Comparison of ENCODE assay signal across 8 mouse cellular contexts in genomic region chr6:30737548-30738463, GRCm38 (mm10). TPM values are rescaled to one million over a fixed set of nuclear protein-coding genes. Genes with fewer than 3 reads are reported as not detected.
DNase-seq lines count a peak whose midpoint lies in the region; ATAC-seq and TF ChIP-seq lines count a peak whose summit lies in the region.

No protein-coding gene starts in this region.

- no peaks in the 10 kb centered on the region for H3K27me3 ChIP-seq in cerebellum, adult 2 months (ENCODE audit: control insufficient read depth, insufficient read depth, low read length)

- peak overlapping the region; percentile 46 for H3K4me3 ChIP-seq in cerebellum, adult 2 months (replicated peaks; ENCODE audit: insufficient read depth, low read depth, low read length)
- peak overlapping the region; percentile 12 for H3K4me3 ChIP-seq in lung, adult 2 months (replicated peaks; ENCODE audit: extremely low read depth, low read depth, low read length)

- ATAC-seq in frontal cortex, adult (ENCODE audit: low TSS enrichment) = peak; percentile 39

- peak overlapping the region; percentile 42 for H3K27ac ChIP-seq in cerebellum, adult 2 months (ENCODE audit: insufficient read depth, low read length)

- 55% methylated on average over 62 of the region's 66 CpGs for WGBS in cerebellum, adult 2 months
- 46% methylated on average over 66 of the region's 66 CpGs for WGBS in lung, adult 2 months

- TF ChIP-seq CTCF in cerebellum, adult 2 months (IDR thresholded peaks at IDR 0.05; ENCODE audit: borderline replicate concordance, insufficient read depth, low read depth, low read length) = no peak
- TF ChIP-seq CTCF in lung, adult 2 months (IDR thresholded peaks at IDR 0.05; ENCODE audit: insufficient read depth, low read length) = no peak

- H3K4me1 ChIP-seq in cerebellum, adult 2 months (ENCODE audit: control insufficient read depth, insufficient read depth, low read length) = no peaks in the 10 kb centered on the region
- no peaks in the 10 kb centered on the region for H3K4me1 ChIP-seq in lung, adult 2 months (ENCODE audit: control insufficient read depth, insufficient read depth, low read length)

- TF ChIP-seq POLR2A in cerebellum, adult 2 months (IDR thresholded peaks at IDR 0.05; ENCODE audit: borderline replicate concordance, insufficient read depth, low read length) = peak; percentile 96
- TF ChIP-seq POLR2A in lung, adult 2 months (IDR thresholded peaks at IDR 0.05; ENCODE audit: borderline replicate concordance, extremely low read depth, low read depth, low read length) = peak; percentile 94

- DNase-seq in R1 (ENCODE audit: low read depth, low spot score) = peak; percentile 86
- peak; percentile 82 to 87 for DNase-seq in cerebellum, adult 2 months
- DNase-seq in heart, postnatal 4 days = peak; percentile 86
- DNase-seq in layer of hippocampus, adult 9-11 months = peak; percentile 51
- peak; percentile 48 for DNase-seq in lung, adult 2 months
- peak; percentile 45 for DNase-seq in ovary, adult 18-20 months (ENCODE audit: low spot score)
- DNase-seq in urinary bladder, postnatal 4 days (ENCODE audit: low spot score in 2 of 2) = peak; percentile 73 to 81

RNA-seq across cellular contexts. Expression of gene Mest, which starts 14.5 kb away (rescaled TPM):
- 25.3 and 32.9 TPM in 2 replicates for polyA plus RNA-seq in cerebellum, adult 2 months (2012; rRNA removed)
- total RNA-seq in heart, postnatal 4 days (2021) = 100 to 1,000 TPM; 504 to 641 TPM
- polyA plus RNA-seq in lung, adult 2 months (2012; rRNA removed) = 108 and 160 TPM in 2 replicates

RNA-seq across cellular contexts. Expression of gene Cep41, which starts 44.3 kb away (rescaled TPM):
- polyA plus RNA-seq in cerebellum, adult 2 months (2012; rRNA removed) = 4.0 and 4.1 TPM in 2 replicates
- total RNA-seq in heart, postnatal 4 days (2021) = 1 to 10 TPM; 4.2 to 8.0 TPM
- 3.7 and 4.6 TPM in 2 replicates for polyA plus RNA-seq in lung, adult 2 months (2012; rRNA removed)

Comparison
In these comparisons a context has a peak if more than half of its experiments do, and no peak if none do; other contexts are left out.
1. Peak in every context shown above with its lines: DNase-seq, ATAC-seq, H3K4me3 ChIP-seq and H3K27ac ChIP-seq.